Comparison of ENCODE assay signal across 9 mouse cellular contexts in genomic region chr12:106478381-106478781, GRCm38 (mm10).
DNase-seq lines count a peak whose midpoint lies in the region; ATAC-seq and TF ChIP-seq lines count a peak whose summit lies in the region.
"Had no signal": no experiment of that assay in that cellular context is flagged by ENCODE, and none has a peak within 500 bp of the region (broad histone marks: within the 10 kb centered on the region; RNA-seq: fewer than 3 reads in every experiment).

No protein-coding gene starts in this region.

- DNase-seq in CD4-positive, CD25-positive, alpha-beta regulatory T cell, adult 2 months (ENCODE audit: low read depth, low spot score) = peak; percentile 34
- peak; percentile 27 for DNase-seq in thymus, postnatal 4 days
- no peak for DNase-seq in thymus, adult 2 months
- DNase-seq in urinary bladder, adult 18-20 months (ENCODE audit: low spot score in 2 of 2) = no peak
- no peak for DNase-seq in gastrocnemius, postnatal 10 days
- no peak for DNase-seq in ovary, postnatal 10 days (ENCODE audit: low spot score)
- DNase-seq: cerebellum, adult 9-11 months had no signal

- no peak for TF ChIP-seq CTCF in thymus, adult 2 months (IDR thresholded peaks at IDR 0.05; ENCODE audit: borderline replicate concordance, control insufficient read depth, extremely low read depth, insufficient read depth, low read length, poor library complexity)

- no peak for TF ChIP-seq POLR2A in thymus, adult 2 months (IDR thresholded peaks at IDR 0.05; ENCODE audit: control insufficient read depth, extremely low read depth, insufficient read depth, low read length, poor library complexity)

- peak overlapping the region; percentile 36 for H3K4me2 ChIP-seq in liver, embryonic 12.5 days

- ATAC-seq in CD4-positive, CD25-positive, alpha-beta regulatory T cell, adult 4 months = no peak
- ATAC-seq in liver, embryonic 12.5 days = no peak

- peaks cover 12% of the 10 kb centered on the region; the same call in 1 of the 2 replicates for H3K27me3 ChIP-seq in thymus, adult 2 months (ENCODE audit: control insufficient read depth, insufficient read depth, low read length)
- peaks cover 69% of the 10 kb centered on the region for H3K27me3 ChIP-seq in liver, embryonic 12.5 days (replicated peaks)

- H3K27ac ChIP-seq in thymus, adult 2 months (ENCODE audit: control insufficient read depth, insufficient read depth, low read length) = no peak overlapping the region
- no peak overlapping the region for H3K27ac ChIP-seq in liver, embryonic 12.5 days

- H3K4me3 ChIP-seq in thymus, adult 2 months (ENCODE audit: control insufficient read depth, insufficient read depth, low read length) = no peak overlapping the region
- H3K4me3 ChIP-seq in liver, embryonic 12.5 days = no peak overlapping the region; the same call in 1 of the 2 replicates

- no peaks in the 10 kb centered on the region for H3K9me3 ChIP-seq in liver, embryonic 12.5 days (replicated peaks)

- H3K36me3 ChIP-seq in thymus, adult 2 months (ENCODE audit: control insufficient read depth, insufficient read depth, low read length) = no peaks in the 10 kb centered on the region
- no peaks in the 10 kb centered on the region for H3K36me3 ChIP-seq in liver, embryonic 12.5 days

- H3K4me1 ChIP-seq in thymus, adult 2 months (replicated peaks; ENCODE audit: control insufficient read depth, insufficient read depth, low read length) = peaks cover 9% of the 10 kb centered on the region
- peaks cover 6% of the 10 kb centered on the region; the same call in 1 of the 2 replicates for H3K4me1 ChIP-seq in liver, embryonic 12.5 days

- no peak overlapping the region for H3K9ac ChIP-seq in liver, embryonic 12.5 days

- 7% methylated on average over 18 of the region's 18 CpGs for WGBS in thymus, adult 2 months
- WGBS in liver, embryonic 12.5 days (ENCODE audit: insufficient replicate concordance) = 2% methylated on average over 18 of the region's 18 CpGs

Comparison
In these comparisons a context has a peak if more than half of its experiments do, and no peak if none do; other contexts are left out.
1. DNase-seq: peak in CD4-positive, CD25-positive, alpha-beta regulatory T cell, adult 2 months (single experiment) and thymus, postnatal 4 days (single experiment); none in thymus, adult 2 months (single experiment), urinary bladder, adult 18-20 months (0 of 2), gastrocnemius, postnatal 10 days (single experiment) and ovary, postnatal 10 days (single experiment).